Mouse (Mus musculus) hindbrain, embryonic 11.5 days (tissue): ENCODE data around the gene Nek9. TPM values are rescaled to one million over a fixed set of nuclear protein-coding genes. Genes with fewer than 3 reads are reported as not detected.
A peak's percentile ranks its signal among the peaks of the same experiment; 100 is the strongest.

ENCODE experiments used
- ATAC-seq: fragments of 200-750 bp; cut with Nextera tagmentation; 2 replicates; pipeline ENCODE4 v1.8.0; 2017; ENCODE audit warnings: mild to moderate bottlenecking, moderate TSS enrichment, moderate library complexity; ENCODE audit not compliant: low FRiP score
- DNase-seq: peaks from one replicate; pipeline ENCODE4 v3.0.0-alpha.2; 2015; ENCODE audit warnings: low spot score
- H3K27ac ChIP-seq: fragments of 300-500 bp; sonication (generic); 2 replicates; pipeline ENCODE4 v1.5.1; 2014; ENCODE audit warnings: mild to moderate bottlenecking, low read depth, low read length
- H3K27me3 ChIP-seq: fragments of 300-500 bp; sonication (generic); 2 replicates; pipeline ENCODE4 v1.6.1; 2014; ENCODE audit warnings: mild to moderate bottlenecking, low read length, moderate library complexity, mixed read lengths; ENCODE audit not compliant: control insufficient read depth, insufficient read depth
- H3K36me3 ChIP-seq: fragments of 300-500 bp; sonication (generic); 2 replicates; pipeline ENCODE4 v1.6.1; 2014; ENCODE audit warnings: mild to moderate bottlenecking, low read length, moderate library complexity, mixed read lengths; ENCODE audit not compliant: control insufficient read depth, insufficient read depth
- H3K4me1 ChIP-seq: fragments of 300-500 bp; sonication (generic); replicated peaks from 2 replicates; pipeline ENCODE4 v1.6.1; 2014; ENCODE audit warnings: low read length, mixed read lengths; ENCODE audit not compliant: control insufficient read depth, insufficient read depth
- H3K4me2 ChIP-seq: fragments of 300-500 bp; sonication (generic); replicated peaks from 2 replicates; pipeline ENCODE4 v1.6.1; 2014; ENCODE audit warnings: mild to moderate bottlenecking, low read depth, low read length
- H3K4me3 ChIP-seq: fragments of 300-500 bp; sonication (generic); 2 replicates; pipeline ENCODE4 v1.5.1; 2014; ENCODE audit warnings: low read depth, low read length
- H3K9ac ChIP-seq: fragments of 300-500 bp; sonication (generic); 2 replicates; pipeline ENCODE4 v1.6.1; 2014; ENCODE audit warnings: low read depth, low read length
- H3K9me3 ChIP-seq: fragments of 300-500 bp; sonication (generic); 2 replicates; pipeline ENCODE4 v1.6.1; 2016; ENCODE audit warnings: low read length; ENCODE audit not compliant: control insufficient read depth
- WGBS: fragments of 180-500 bp; shearing (Covaris S2); extraction: QIAGEN DNeasy Blood & Tissue Kit; methylation state at CpG from one replicate; pipeline ENCODE4 v1.1.7; 2014; 5-methylcytosine and 5-hydroxymethylcytosine counted together
- polyA plus RNA-seq: library from polyadenylated mRNA; unstranded; fragments of >200 nt; fragmentation: Nextera tagmentation; extraction: Ambion mirVana; gene quantifications from 2 replicates; pipeline ENCODE4 v1.2.1, GENCODE M21; 2014

Gene Nek9
- polyA plus RNA-seq, 1 experiment from 2014 or later, result 13.4 TPM

GRCm38 (mm10) chr12:85374561-85375272 lies 35.6 kb upstream of the Nek9 start, which contains the start of gene Tmed10:
TSS of gene Tmed10 (minus strand) at chr12:85374847.
- no peaks in the 10 kb centered on the region for H3K4me1 ChIP-seq
- DNase-seq, result peak; percentile 91
- no peaks in the 10 kb centered on the region for H3K9me3 ChIP-seq
- H3K36me3 ChIP-seq, result no peaks in the 10 kb centered on the region
- H3K4me2 ChIP-seq, result peak within 1 kb of the TSS; percentile 63
- peak within 1 kb of the TSS; percentile 77 for H3K4me3 ChIP-seq
- H3K9ac ChIP-seq, result peak within 1 kb of the TSS; percentile 80
- ATAC-seq, result peak; percentile 97
- peak within 1 kb of the TSS; percentile 60; the same call in 1 of the 2 replicates for H3K27ac ChIP-seq
- no peaks in the 10 kb centered on the region for H3K27me3 ChIP-seq
- WGBS, result under 1% methylated on average over 37 of the region's 37 CpGs

GRCm38 (mm10) chr12:85373591-85374560 lies 34.7 kb upstream of the Nek9 start:
- Histone ChIP-seq H3K9ac (peak overlapping the region; percentile 80), H3K27me3 (no peaks in the 10 kb centered on the region), H3K4me1 (no peaks in the 10 kb centered on the region), H3K4me2 (peak overlapping the region; percentile 63), H3K27ac (0 out of 2 replicates have a peak overlapping the region, but pooled peaks have one; percentile 60), H3K4me3 (peak overlapping the region; percentile 77), H3K36me3 (no peaks in the 10 kb centered on the region), H3K9me3 (no peaks in the 10 kb centered on the region)
- DNase-seq, result peak; percentile 59
- ATAC-seq, result peak; percentile 69; the same call in 1 of the 2 replicates
- 1% methylated on average over 42 of the region's 53 CpGs for WGBS

- Histone ChIP-seq H3K4me3 (no peak overlapping the region), H3K27ac (no peak overlapping the region), H3K36me3 (no peaks in the 10 kb centered on the region), H3K9ac (no peak overlapping the region), H3K4me1 (no peaks in the 10 kb centered on the region), H3K9me3 (no peaks in the 10 kb centered on the region), H3K4me2 (no peak overlapping the region), H3K27me3 (no peaks in the 10 kb centered on the region)
- 78% methylated on average over 8 of the region's 8 CpGs for WGBS
- DNase-seq (no peak), ATAC-seq (no peak)
These were observed 33.0 kb upstream of the Nek9 start for GRCm38 (mm10) chr12:85372068-85372665.

GRCm38 (mm10) chr12:85368441-85369063 lies 29.4 kb upstream of the Nek9 start:
- WGBS, result 84% methylated on average over 6 of the region's 6 CpGs
- Histone ChIP-seq H3K4me3 (no peak overlapping the region), H3K4me2 (no peak overlapping the region), H3K9me3 (no peaks in the 10 kb centered on the region), H3K27ac (no peak overlapping the region), H3K4me1 (no peaks in the 10 kb centered on the region), H3K9ac (no peak overlapping the region), H3K27me3 (no peaks in the 10 kb centered on the region), H3K36me3 (no peaks in the 10 kb centered on the region)
- ATAC-seq (no peak), DNase-seq (no peak)

GRCm38 (mm10) chr12:85366271-85366670 lies 27.1 kb upstream of the Nek9 start:
- Histone ChIP-seq H3K36me3 (no peaks in the 10 kb centered on the region), H3K9me3 (no peaks in the 10 kb centered on the region), H3K4me1 (no peaks in the 10 kb centered on the region), H3K27me3 (no peaks in the 10 kb centered on the region), H3K27ac (no peak overlapping the region), H3K4me3 (no peak overlapping the region), H3K9ac (no peak overlapping the region), H3K4me2 (no peak overlapping the region)
- 84% methylated on average over 3 of the region's 3 CpGs for WGBS
- ATAC-seq, result no peak
- no peak for DNase-seq

GRCm38 (mm10) chr12:85362510-85362909 lies 23.3 kb upstream of the Nek9 start:
- no peak overlapping the region for H3K9ac ChIP-seq
- no peak overlapping the region for H3K4me3 ChIP-seq
- H3K4me2 ChIP-seq, result no peak overlapping the region
- H3K4me1 ChIP-seq, result no peaks in the 10 kb centered on the region
- DNase-seq, result no peak
- no peaks in the 10 kb centered on the region for H3K9me3 ChIP-seq
- WGBS, result 81% methylated on average over 4 of the region's 4 CpGs
- H3K27ac ChIP-seq, result no peak overlapping the region
- H3K36me3 ChIP-seq, result no peaks in the 10 kb centered on the region
- ATAC-seq, result no peak
- H3K27me3 ChIP-seq, result no peaks in the 10 kb centered on the region

GRCm38 (mm10) chr12:85361580-85361979 lies 22.4 kb upstream of the Nek9 start:
- ATAC-seq (no peak), DNase-seq (no peak)
- Histone ChIP-seq H3K4me3 (no peak overlapping the region), H3K9ac (no peak overlapping the region), H3K4me1 (no peaks in the 10 kb centered on the region), H3K9me3 (no peaks in the 10 kb centered on the region), H3K4me2 (no peak overlapping the region), H3K36me3 (no peaks in the 10 kb centered on the region), H3K27ac (no peak overlapping the region), H3K27me3 (no peaks in the 10 kb centered on the region)

GRCm38 (mm10) chr12:85361165-85361564 lies 22.0 kb upstream of the Nek9 start:
- Histone ChIP-seq H3K36me3 (no peaks in the 10 kb centered on the region), H3K27me3 (no peaks in the 10 kb centered on the region), H3K27ac (no peak overlapping the region), H3K4me2 (no peak overlapping the region), H3K4me3 (no peak overlapping the region), H3K9ac (no peak overlapping the region), H3K9me3 (no peaks in the 10 kb centered on the region), H3K4me1 (no peaks in the 10 kb centered on the region)
- ATAC-seq (no peak), DNase-seq (no peak)
- WGBS, result 95% methylated on average over 3 of the region's 3 CpGs
